Mouse (Mus musculus): ENCODE data around the gene Ctcf.
"Not testable (repeated sequence)": the region's sequence is repeated elsewhere in the genome, so short reads cannot be mapped to it uniquely, and the experiment has no call there.

The Ctcf gene

GRCm38 (mm10) chr8:105636018-105636962 lies at the start of gene Ctcf:
Ctcf (plus strand) TSS chr8:105636568.
- DNase-seq (ENCODE audit: inconsistent age in 2 of 2, low spot score in 1 of 2), result peak; percentile 93 to 98

- no peak for DNase-seq (ENCODE audit: inconsistent age in 2 of 2, low spot score in 1 of 2)
Measured at GRCm38 (mm10) chr8:105592431-105592830, 43.9 kb upstream of the Ctcf start.

- DNase-seq (ENCODE audit: inconsistent age in 2 of 2, low spot score in 1 of 2), result peak; percentile 65 to 83
Measured at GRCm38 (mm10) chr8:105593859-105594258, 42.5 kb upstream of the Ctcf start.

GRCm38 (mm10) chr8:105594451-105595242 lies 41.7 kb upstream of the Ctcf start:
- peak; percentile 57 to 62 for DNase-seq (ENCODE audit: inconsistent age in 2 of 2, low spot score in 1 of 2)

- peak; percentile 80 to 95 for DNase-seq (ENCODE audit: inconsistent age in 2 of 2, low spot score in 1 of 2)
Measured at GRCm38 (mm10) chr8:105596362-105597034, 39.9 kb upstream of the Ctcf start.

- no peak for DNase-seq (ENCODE audit: inconsistent age in 2 of 2, low spot score in 1 of 2)
Measured at GRCm38 (mm10) chr8:105598777-105599176, 37.6 kb upstream of the Ctcf start.

- peak; percentile 61 to 70 for DNase-seq (ENCODE audit: inconsistent age in 2 of 2, low spot score in 1 of 2)
Measured at GRCm38 (mm10) chr8:105601301-105601700, 35.1 kb upstream of the Ctcf start.

- DNase-seq (ENCODE audit: inconsistent age in 2 of 2, low spot score in 1 of 2), result not testable (repeated sequence)
Measured at GRCm38 (mm10) chr8:105602540-105602939, 33.8 kb upstream of the Ctcf start.

GRCm38 (mm10) chr8:105604804-105605381 lies 31.5 kb upstream of the Ctcf start, which contains the start of gene Ripor1:
Ripor1 (plus strand) TSS chr8:105605255.
- DNase-seq (ENCODE audit: inconsistent age in 2 of 2, low spot score in 1 of 2), result peak; percentile 84 to 95

GRCm38 (mm10) chr8:105605491-105606188 lies 30.7 kb upstream of the Ctcf start:
- peak; percentile 62 to 88 for DNase-seq (ENCODE audit: inconsistent age in 2 of 2, low spot score in 1 of 2)

- peak; percentile 88 to 94 for DNase-seq (ENCODE audit: inconsistent age in 2 of 2, low spot score in 1 of 2)
Measured at GRCm38 (mm10) chr8:105606189-105607023, 30.0 kb upstream of the Ctcf start.

- DNase-seq (ENCODE audit: inconsistent age in 2 of 2, low spot score in 1 of 2), result no peak
Measured at GRCm38 (mm10) chr8:105607062-105607461, 29.3 kb upstream of the Ctcf start.

- DNase-seq (ENCODE audit: inconsistent age in 2 of 2, low spot score in 1 of 2), result peak; percentile 45 to 81
Measured at GRCm38 (mm10) chr8:105607684-105608083, 28.7 kb upstream of the Ctcf start.

- peak in 1 of 2 experiments; percentile 33 for DNase-seq (ENCODE audit: inconsistent age in 2 of 2, low spot score in 1 of 2)
Measured at GRCm38 (mm10) chr8:105609355-105609754, 27.0 kb upstream of the Ctcf start.

GRCm38 (mm10) chr8:105609771-105610170 lies 26.6 kb upstream of the Ctcf start:
- peak in 1 of 2 experiments; percentile 34 for DNase-seq (ENCODE audit: inconsistent age in 2 of 2, low spot score in 1 of 2)

GRCm38 (mm10) chr8:105611836-105612235 lies 24.5 kb upstream of the Ctcf start:
- no peak for DNase-seq (ENCODE audit: inconsistent age in 2 of 2, low spot score in 1 of 2)

- DNase-seq (ENCODE audit: inconsistent age in 2 of 2, low spot score in 1 of 2), result peak; percentile 73 to 87
Measured at GRCm38 (mm10) chr8:105613037-105613436, 23.3 kb upstream of the Ctcf start.

- DNase-seq (ENCODE audit: inconsistent age in 2 of 2, low spot score in 1 of 2), result peak; percentile 82 to 87
Measured at GRCm38 (mm10) chr8:105613830-105614511, 22.4 kb upstream of the Ctcf start.

GRCm38 (mm10) chr8:105615942-105616341 lies 20.4 kb upstream of the Ctcf start:
- no peak for DNase-seq (ENCODE audit: inconsistent age in 2 of 2, low spot score in 1 of 2)
